Mouse (Mus musculus) liver, embryonic 11.5 days (tissue): Measurements from ENCODE around the gene Zbtb5. TPM values are rescaled to one million over a fixed set of nuclear protein-coding genes. Genes with fewer than 3 reads are reported as not detected.
A peak's percentile ranks its signal among the peaks of the same experiment; 100 is the strongest.
"Not testable (repeated sequence)": the region's sequence is repeated elsewhere in the genome, so short reads cannot be mapped to it uniquely, and the experiment has no call there.

Experiments used
- ATAC-seq: fragments of 200-750 bp; cut with Nextera tagmentation; replicated peaks from 2 replicates; pipeline ENCODE4 v1.8.0; 2017; ENCODE audit warnings: moderate number of reproducible peaks, mild to moderate bottlenecking, moderate TSS enrichment, moderate library complexity; ENCODE audit not compliant: low FRiP score
- DNase-seq: peaks from one replicate; pipeline ENCODE4 v3.0.0-alpha.2; 2017; ENCODE audit warnings: low spot score
- H3K27ac ChIP-seq: fragments of 300-500 bp; sonication (generic); 2 replicates; pipeline ENCODE4 v1.5.1; 2014; ENCODE audit warnings: mild to moderate bottlenecking, low read depth, low read length, control low read depth
- H3K27me3 ChIP-seq: fragments of 300-500 bp; sonication (generic); replicated peaks from 2 replicates; pipeline ENCODE4 v1.6.1; 2014; ENCODE audit warnings: low read length, mixed read lengths; ENCODE audit not compliant: control insufficient read depth, insufficient read depth
- H3K36me3 ChIP-seq: fragments of 300-500 bp; sonication (generic); 2 replicates; pipeline ENCODE4 v1.6.1; 2014; ENCODE audit warnings: mild to moderate bottlenecking, low read length, moderate library complexity, mixed read lengths; ENCODE audit not compliant: control insufficient read depth, insufficient read depth
- H3K4me1 ChIP-seq: fragments of 300-500 bp; sonication (generic); replicated peaks from 2 replicates; pipeline ENCODE4 v1.6.1; 2014; ENCODE audit warnings: low read length, mixed read lengths; ENCODE audit not compliant: control insufficient read depth, insufficient read depth
- H3K4me2 ChIP-seq: fragments of 300-500 bp; sonication (generic); 2 replicates; pipeline ENCODE4 v1.6.1; 2014; ENCODE audit warnings: mild to moderate bottlenecking, control low read depth, moderate library complexity
- H3K4me3 ChIP-seq: fragments of 300-500 bp; sonication (generic); 2 replicates; pipeline ENCODE4 v1.5.1; 2014; ENCODE audit warnings: low read depth, low read length, control low read depth
- H3K9ac ChIP-seq: fragments of 300-500 bp; sonication (generic); 2 replicates; pipeline ENCODE4 v1.6.1; 2014; ENCODE audit warnings: low read depth, low read length, control low read depth
- H3K9me3 ChIP-seq: fragments of 300-500 bp; sonication (generic); 2 replicates; pipeline ENCODE4 v1.6.1; 2016; ENCODE audit warnings: low read length, inconsistent platforms, mixed read lengths; ENCODE audit not compliant: control insufficient read depth
- WGBS: fragments of 180-500 bp; shearing (Covaris S2); extraction: QIAGEN DNeasy Blood & Tissue Kit; methylation state at CpG from one replicate; pipeline ENCODE4 v1.1.7; 2014; 5-methylcytosine and 5-hydroxymethylcytosine counted together
- polyA plus RNA-seq: library from polyadenylated mRNA; unstranded; fragments of >200 nt; fragmentation: Nextera tagmentation; extraction: Ambion mirVana; gene quantifications from 2 replicates; pipeline ENCODE4 v1.2.1, GENCODE M21; 2014

Zbtb5 gene
- polyA plus RNA-seq, 1 experiment from 2014 or later, result 12.7 TPM

DNA sequence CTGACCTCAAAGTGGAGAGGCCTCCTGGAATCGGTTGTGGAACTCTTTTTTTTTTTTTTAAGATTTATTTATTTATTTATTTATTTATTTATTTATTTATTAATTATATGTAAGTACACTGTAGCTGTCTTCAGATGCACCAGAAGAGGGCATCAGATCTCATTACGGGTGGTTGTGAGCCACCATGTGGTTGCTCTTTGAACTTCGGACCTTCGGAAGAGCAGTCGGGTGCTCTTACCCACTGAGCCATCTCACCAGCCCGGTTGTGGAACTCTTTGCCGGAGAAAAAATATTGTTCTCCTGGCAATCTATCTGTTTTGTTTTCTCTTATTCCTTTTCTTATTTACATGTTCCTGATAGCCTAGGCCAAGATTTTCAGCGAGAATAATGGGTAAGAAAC lies 26.7 kb upstream of the Zbtb5 start:
- H3K4me3 ChIP-seq, ATAC-seq, H3K27me3 ChIP-seq, H3K4me2 ChIP-seq, H3K36me3 ChIP-seq, H3K9ac ChIP-seq, DNase-seq, H3K4me1 ChIP-seq, H3K27ac ChIP-seq, H3K9me3 ChIP-seq: not testable (repeated sequence)
- WGBS, result 47% methylated on average over 8 of the region's 8 CpGs

DNA sequence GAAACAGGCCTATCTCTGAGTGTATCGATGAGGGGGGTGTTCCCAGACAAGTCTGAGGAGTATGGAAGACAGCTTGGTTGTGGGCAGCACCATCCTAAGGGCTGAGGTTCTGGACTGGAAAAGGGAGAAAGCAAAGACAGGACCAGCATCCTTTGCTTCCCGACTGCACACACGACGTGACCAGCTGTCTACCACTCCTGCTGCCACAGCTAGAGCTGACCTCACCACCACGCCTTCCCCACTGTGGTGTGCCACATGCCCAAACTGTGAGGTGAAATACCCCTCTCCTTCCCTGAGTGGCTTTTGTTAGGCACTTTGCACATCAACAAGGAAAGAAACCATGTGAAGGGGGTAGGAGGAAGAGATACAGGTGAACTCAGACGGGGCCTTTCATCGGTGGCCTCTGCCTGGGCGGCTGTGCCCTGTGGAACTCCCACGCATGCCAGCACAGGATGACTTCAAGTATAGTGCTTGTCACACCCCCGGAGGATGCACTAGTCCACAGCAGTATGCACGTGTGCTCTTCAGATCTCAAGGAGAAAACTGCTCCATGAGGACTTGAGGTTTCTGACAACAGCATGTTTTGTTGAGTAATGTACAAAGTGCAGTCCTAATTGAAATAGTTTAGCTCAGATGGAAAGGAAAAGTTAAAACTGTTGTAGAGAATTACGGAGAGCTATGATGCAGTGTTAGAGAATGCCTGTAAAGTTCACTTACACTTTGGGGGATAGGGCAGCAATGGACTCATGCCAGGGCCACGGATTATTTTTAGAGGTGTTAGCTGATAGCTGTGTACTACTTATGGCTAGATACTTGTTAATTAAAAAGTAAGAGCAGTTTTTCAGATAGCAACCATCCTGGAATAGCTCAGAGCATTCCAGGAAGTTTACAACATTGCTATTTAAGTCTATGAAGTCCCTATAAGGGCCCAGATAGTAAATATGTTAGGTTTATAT lies 25.5 kb upstream of the Zbtb5 start:
- 80% methylated on average over 13 of the region's 13 CpGs for WGBS
- no peak for ATAC-seq
- Histone ChIP-seq H3K4me2 (no peak overlapping the region), H3K9me3 (no peaks in the 10 kb centered on the region), H3K27ac (no peak overlapping the region), H3K27me3 (no peaks in the 10 kb centered on the region), H3K4me3 (no peak overlapping the region), H3K9ac (no peak overlapping the region), H3K4me1 (no peaks in the 10 kb centered on the region), H3K36me3 (0 out of 2 replicates have a peak, but pooled peaks cover 2% of the 10 kb centered on the region)
- DNase-seq, result no peak

DNA sequence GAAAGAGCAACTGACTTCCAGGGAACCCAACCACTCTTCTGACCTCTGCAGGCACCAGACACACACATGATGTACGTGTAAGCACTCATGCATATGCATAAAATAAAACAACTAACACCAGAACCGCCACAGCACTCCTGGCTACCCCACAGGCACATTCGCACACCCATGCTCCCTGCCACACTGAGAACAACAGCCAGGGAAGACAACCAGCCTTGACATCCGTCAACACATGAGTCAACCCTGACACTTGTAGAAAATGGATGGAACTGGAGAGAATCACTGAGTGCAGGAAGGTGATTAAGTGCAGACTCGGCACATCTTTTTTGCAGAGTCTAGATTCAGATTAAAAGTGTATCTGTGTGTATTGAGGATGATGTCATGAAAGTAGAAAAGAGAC lies 24.4 kb upstream of the Zbtb5 start:
- peaks cover 6% of the 10 kb centered on the region; the same call in 1 of the 2 replicates for H3K36me3 ChIP-seq
- no peak for ATAC-seq
- 81% methylated on average over 5 of the region's 5 CpGs for WGBS

DNA sequence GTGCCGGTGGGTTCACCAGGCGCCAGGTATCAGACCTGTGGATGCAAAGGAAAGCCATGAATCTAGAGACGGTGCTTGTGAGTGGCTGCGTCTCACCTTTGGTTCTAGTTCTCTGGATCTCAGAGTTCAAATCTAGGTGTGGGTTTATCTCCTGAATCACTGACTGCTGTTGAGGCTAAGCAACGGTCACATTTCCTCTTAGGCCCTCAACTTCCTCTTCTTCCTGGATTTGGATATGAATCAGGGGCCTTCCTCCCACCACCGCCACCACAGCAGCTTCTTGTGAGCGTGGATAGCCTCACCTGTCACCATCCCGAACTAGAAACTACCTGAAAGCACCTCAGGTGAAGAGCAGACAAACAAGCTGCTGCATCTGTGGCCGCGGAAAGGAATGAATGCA lies 23.8 kb upstream of the Zbtb5 start:
- 74% methylated on average over 10 of the region's 10 CpGs for WGBS
- ATAC-seq (no peak), DNase-seq (no peak)
- H3K27me3 ChIP-seq, result no peaks in the 10 kb centered on the region
- no peak overlapping the region for H3K4me2 ChIP-seq
- no peaks in the 10 kb centered on the region for H3K9me3 ChIP-seq
- no peak overlapping the region for H3K9ac ChIP-seq
- no peak overlapping the region for H3K4me3 ChIP-seq
- no peaks in the 10 kb centered on the region for H3K4me1 ChIP-seq
- peaks cover 10% of the 10 kb centered on the region; the same call in 1 of the 2 replicates for H3K36me3 ChIP-seq
- no peak overlapping the region for H3K27ac ChIP-seq

More for the DNA sequence above, 24.4 kb upstream of the Zbtb5 start:
- H3K27me3 ChIP-seq, result no peaks in the 10 kb centered on the region
- no peak overlapping the region for H3K27ac ChIP-seq
- no peak for DNase-seq
- H3K9ac ChIP-seq, result no peak overlapping the region
- no peaks in the 10 kb centered on the region for H3K4me1 ChIP-seq
- H3K4me3 ChIP-seq, result no peak overlapping the region
- no peaks in the 10 kb centered on the region for H3K9me3 ChIP-seq
- no peak overlapping the region for H3K4me2 ChIP-seq

DNA sequence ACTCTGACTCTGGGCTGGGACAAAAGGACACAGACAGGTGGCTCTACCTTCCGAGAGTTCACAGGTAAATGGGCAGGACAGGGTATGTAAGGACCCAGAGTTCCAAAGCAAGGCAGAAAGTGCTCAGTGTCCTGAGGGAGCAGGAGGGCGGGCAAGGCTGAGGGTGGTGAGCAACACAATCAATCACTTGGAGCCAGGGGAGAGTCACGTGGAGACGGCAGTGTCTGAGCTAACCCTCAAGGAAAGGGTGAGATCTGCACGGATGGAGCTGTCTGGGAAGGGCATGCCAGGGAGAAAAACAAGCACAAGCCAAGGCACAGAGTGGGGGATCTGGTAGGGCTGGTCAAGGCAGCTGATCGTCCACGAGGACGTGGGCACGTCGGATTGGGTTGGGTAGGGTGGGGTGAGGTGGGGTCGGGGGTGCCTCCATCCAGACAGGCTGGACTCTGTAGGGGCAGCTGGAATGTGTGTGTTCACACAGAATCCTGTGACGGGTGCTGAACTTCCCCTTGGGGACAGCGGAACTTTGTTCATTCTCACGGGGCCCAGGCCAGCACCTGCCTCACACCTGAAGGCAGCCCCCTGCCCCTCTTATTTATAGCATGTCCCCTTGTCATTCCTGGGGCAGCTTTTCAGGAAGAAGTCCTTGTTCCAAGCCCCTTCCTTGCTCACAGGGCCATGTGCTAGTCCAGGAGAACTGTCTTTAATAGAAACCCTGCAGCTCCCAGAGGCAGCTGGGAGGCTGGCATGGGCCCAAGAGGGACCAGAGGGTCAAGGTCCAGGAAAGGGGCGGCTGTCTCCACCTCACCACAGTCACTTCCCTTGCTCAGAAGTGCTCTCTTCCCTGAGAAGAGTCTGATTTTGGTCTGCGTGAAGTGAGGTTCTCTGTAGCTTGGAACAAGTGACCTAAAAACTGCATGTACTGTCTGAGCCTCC lies 22.7 kb upstream of the Zbtb5 start:
- H3K4me2 ChIP-seq, result no peak overlapping the region
- WGBS, result 72% methylated on average over 16 of the region's 16 CpGs
- DNase-seq (no peak), ATAC-seq (no peak)
- H3K9me3 ChIP-seq, result no peaks in the 10 kb centered on the region
- no peak overlapping the region for H3K27ac ChIP-seq
- H3K27me3 ChIP-seq, result no peaks in the 10 kb centered on the region
- H3K4me3 ChIP-seq, result no peak overlapping the region
- H3K4me1 ChIP-seq, result no peaks in the 10 kb centered on the region
- peaks cover 16% of the 10 kb centered on the region for H3K36me3 ChIP-seq
- H3K9ac ChIP-seq, result no peak overlapping the region

DNA sequence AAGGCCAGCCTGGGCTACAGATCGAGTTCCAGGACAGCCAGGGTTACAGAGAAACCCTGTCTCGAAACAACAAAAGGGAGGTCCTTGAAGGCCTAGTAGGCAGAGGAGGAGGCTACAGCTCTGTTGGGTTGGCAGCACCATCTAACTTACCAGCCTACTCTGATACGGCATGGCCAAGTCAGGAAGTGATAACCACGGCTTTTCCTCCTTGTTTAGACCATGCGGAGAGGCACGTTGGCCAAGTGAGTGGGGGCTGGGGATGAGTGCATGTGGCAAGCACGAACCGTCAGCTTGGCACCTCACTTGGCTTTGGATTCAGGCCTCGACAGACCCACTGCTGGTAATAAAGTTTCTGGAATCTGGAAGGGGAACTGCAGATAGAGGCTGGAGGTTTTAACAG lies 20.4 kb upstream of the Zbtb5 start:
- Histone ChIP-seq H3K4me2 (no peak overlapping the region), H3K4me1 (no peaks in the 10 kb centered on the region), H3K27me3 (no peaks in the 10 kb centered on the region), H3K9ac (no peak overlapping the region), H3K9me3 (no peaks in the 10 kb centered on the region), H3K4me3 (no peak overlapping the region), H3K36me3 (peaks cover 28% of the 10 kb centered on the region), H3K27ac (no peak overlapping the region)
- DNase-seq (no peak), ATAC-seq (no peak)
- 63% methylated on average over 9 of the region's 9 CpGs for WGBS

DNA sequence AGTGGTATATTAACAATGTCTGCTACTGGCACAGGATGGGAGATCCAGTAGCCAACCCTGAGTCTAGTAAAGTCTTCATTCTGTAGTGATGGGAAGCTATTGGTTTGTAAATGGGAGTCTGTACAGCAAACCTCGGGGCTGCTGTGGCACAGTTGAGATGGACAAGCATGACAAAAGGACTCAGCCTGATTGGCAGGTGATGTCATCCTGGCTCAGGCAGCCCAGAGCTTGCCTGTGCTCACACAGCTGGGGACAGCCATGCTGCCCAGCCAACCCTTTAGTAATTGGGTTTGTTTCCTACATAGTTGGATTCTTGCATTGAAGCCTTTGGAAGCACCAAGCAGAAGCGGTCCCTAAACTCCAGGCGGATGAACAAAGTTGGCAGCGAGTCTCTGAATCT lies 14.2 kb upstream of the Zbtb5 start:
- H3K4me2 ChIP-seq, result no peak overlapping the region
- ATAC-seq (no peak), DNase-seq (no peak)
- H3K9ac ChIP-seq, result no peak overlapping the region
- no peaks in the 10 kb centered on the region for H3K9me3 ChIP-seq
- no peaks in the 10 kb centered on the region for H3K4me1 ChIP-seq
- no peak overlapping the region for H3K27ac ChIP-seq
- H3K27me3 ChIP-seq, result no peaks in the 10 kb centered on the region
- H3K36me3 ChIP-seq, result peaks cover 35% of the 10 kb centered on the region
- WGBS, result 92% methylated on average over 4 of the region's 4 CpGs
- H3K4me3 ChIP-seq, result no peak overlapping the region

DNA sequence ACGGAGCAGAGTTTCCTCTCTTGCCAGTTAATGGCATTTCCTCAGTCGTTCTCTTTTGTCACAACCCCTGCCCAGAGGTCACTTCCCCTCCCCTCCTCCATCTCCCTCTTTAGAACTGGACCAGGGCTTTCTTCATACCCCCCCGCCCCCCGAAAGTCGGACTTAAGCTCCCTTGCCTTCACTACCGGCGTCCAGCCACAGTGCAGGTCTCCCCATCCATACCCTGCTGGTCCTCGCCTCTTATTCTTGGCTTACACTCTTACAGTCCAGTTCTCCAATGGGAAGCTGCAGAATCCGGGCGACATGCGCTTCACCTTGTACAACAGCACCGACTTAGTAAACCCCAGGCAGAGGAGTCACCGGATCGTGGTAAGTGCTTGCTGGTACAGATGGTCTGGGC lies 6.8 kb upstream of the Zbtb5 start:
- H3K4me1 ChIP-seq, result peaks cover 17% of the 10 kb centered on the region
- no peak for DNase-seq
- no peaks in the 10 kb centered on the region for H3K9me3 ChIP-seq
- no peak overlapping the region for H3K27ac ChIP-seq
- ATAC-seq, result 0 out of 2 replicates have a peak, but pooled peaks have one; percentile 28
- 4% methylated on average over 14 of the region's 14 CpGs for WGBS
- peaks cover 2% of the 10 kb centered on the region; the same call in 1 of the 2 replicates for H3K36me3 ChIP-seq
- H3K4me3 ChIP-seq, result peak overlapping the region; percentile 83
- H3K27me3 ChIP-seq, result no peaks in the 10 kb centered on the region
- peak overlapping the region; percentile 76 for H3K9ac ChIP-seq
- H3K4me2 ChIP-seq, result peak overlapping the region; percentile 85
